Mouse (Mus musculus): ENCODE data around the gene Gm20388.
A peak's percentile ranks its signal among the peaks of the same experiment; 100 is the strongest.

The Gm20388 gene

DNA sequence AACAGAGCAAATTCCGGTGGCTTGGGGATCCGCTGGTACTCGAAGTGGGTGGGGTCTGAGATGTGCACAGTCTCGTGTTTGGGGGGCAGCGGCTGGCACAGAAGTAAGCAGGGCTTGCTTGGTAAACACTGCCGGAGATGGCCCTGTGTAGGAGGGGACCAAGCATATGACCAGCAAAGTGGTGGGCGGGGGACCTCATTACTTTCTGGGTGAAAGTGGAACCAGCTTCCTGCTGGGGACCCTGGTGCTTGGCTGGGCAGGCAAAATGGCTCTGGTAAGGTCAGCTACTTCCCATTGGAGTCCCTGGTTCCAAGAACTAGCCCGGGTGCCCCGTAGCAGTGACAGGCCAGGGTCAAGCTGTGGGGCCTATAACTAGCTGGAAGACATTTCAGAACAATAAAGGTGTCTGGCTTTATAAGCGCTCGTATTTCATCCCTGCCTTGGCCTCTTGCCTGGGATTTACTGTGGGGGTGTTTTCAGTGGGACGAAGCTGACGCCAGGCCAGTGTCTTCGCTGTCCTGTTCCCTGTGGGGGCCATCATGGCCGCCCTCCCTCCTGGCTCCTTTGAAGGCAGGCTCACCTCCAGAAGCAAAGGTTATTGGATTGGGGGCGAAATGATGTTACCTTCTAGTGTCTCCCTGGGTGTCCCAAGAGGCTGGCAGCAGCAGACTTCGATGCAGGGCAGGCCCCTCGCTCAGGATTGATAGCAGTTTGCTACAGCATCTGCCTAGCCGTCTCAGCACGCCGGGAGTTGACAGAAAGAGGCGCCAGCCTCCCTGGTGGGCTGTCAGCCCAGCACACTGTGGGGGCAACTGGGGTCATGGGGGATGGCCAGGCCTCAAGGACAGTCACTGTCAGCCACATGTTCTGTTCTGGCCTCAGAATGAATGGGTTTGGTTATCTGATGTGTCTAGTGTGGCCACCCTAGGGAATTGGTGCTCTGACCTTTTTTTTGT, 466.5 kb downstream of the Gm20388 start:
- peak in 1 of 2 experiments; percentile 24 for DNase-seq

GRCm38 (mm10) chr8:120377803-120378189, 467.2 kb downstream of the Gm20388 start:
- no peak for DNase-seq

DNA sequence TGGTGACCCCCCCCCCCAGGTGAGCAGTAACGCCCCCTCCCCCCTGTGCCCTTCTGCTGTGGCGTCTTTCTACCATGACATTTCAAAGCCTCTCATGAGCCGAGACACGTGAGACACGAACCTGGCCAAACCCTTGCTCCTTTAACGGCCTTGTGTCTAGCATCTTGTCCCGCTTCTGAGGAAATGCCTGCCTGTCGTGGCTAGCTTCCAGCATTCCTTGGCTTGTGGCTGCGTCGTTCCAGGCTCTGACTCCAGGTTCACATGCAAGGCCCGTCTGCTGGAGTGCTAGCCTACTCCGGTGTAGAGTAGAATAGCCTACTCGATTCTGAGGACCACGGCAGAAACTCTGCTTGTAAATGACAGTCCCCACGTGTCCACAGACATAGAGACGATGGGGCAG, 467.7 kb downstream of the Gm20388 start:
- peak; percentile 87 to 88 for DNase-seq

DNA sequence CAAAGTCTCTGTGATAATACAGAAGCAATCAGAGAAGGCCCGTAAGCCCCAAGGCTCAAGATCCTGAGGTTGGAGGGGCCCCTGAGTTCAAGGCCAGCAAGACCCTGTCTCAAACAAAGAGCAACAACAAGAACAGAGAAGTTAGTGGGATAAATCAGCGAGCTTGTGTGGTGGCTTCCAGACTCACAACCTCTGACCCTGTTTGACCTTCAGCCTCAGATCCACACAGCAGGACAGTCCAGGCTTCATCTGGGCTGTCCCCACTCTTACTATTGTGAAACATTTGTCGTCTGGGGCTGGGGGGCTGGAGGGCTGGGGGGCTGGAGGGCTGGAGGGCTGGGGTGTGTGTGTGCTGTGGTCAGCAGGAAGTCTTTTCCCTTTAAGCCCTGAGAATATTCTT, 468.4 kb downstream of the Gm20388 start:
- DNase-seq, result no peak

- DNase-seq, result no peak
Observed at GRCm38 (mm10) chr8:120381865-120382264, 471.2 kb downstream of the Gm20388 start.

- peak; percentile 41 to 53 for DNase-seq
Observed at GRCm38 (mm10) chr8:120382436-120383203, 472.0 kb downstream of the Gm20388 start.

DNA sequence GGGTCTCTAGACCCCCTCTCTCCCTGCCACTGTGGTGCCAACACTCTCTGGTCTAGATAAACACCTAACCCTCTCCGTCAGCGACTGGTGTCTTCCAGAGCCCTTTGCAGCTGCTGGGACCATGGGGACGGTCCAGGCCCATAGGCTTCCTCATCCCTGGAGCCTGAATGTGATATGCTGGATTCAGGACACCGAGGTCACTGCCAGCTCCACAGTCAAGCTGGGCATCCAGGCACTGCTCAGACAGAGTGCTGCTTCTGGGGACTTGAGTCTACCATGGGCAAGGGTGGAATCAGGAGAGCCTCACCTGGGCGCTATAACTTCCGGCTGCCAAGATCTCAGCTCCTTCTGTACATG, 472.5 kb downstream of the Gm20388 start:
- DNase-seq, result no peak

DNA sequence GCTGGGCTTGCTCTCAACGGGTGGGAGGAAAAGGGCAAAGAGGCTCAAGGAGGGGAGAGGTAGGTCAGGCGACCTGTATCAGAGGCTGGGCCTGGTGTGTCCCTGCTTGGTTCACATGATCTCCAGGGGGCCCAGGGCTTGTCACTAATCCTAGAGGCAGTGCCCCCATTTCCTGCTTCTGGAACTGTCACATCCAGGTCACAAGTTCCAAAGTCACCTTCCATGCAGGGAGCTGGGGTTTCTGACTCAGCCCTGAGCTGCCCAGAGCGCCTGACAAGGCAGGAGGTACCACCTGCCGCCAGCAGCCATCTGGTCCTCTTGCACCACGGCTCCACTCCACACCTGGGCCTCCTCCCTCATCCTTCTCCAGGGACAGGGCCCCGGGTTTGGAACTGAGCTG, 473.1 kb downstream of the Gm20388 start:
- no peak for DNase-seq

DNA sequence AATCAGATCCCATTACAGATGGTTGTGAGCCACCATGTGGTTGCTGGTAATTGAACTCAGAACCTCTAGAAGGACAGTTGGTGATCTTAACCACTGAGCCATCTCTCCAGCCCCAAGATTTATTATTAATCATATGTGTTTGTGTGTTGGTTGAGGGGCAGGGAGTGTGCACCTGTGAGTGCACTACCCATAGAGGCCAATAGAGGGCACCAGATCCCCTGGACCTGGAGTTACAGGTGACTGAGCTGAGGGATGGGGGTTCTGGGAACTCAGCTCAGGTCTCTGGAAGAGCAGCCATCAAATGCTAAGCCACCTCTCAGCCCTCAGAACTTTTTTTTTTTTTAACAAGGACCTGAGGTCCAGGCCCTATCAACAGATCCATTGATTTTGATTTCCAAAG, 474.1 kb downstream of the Gm20388 start:
- no peak for DNase-seq

- DNase-seq, result no peak
Observed at GRCm38 (mm10) chr8:120388246-120388645, 477.6 kb downstream of the Gm20388 start.

DNA sequence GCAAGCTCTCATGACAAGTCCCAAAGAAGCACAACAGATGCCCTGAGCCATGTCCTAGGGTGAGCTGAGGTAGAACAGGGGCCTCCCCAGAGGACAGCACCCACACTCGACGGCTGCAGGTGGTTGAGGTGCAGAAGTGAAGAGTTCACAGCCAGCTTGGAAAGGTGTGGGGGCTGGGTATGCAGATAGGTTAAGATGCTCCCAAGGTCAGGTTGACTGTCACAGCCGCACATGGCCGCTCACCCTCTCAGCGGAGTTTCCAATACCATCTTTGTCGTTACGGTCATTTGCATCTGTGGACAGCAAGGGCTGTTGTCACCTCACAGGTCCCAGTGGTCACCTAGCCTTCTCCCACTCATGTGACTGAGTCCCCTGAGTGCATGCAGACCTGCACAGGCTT, 480.0 kb downstream of the Gm20388 start:
- no peak for DNase-seq

- DNase-seq, result no peak
Observed at GRCm38 (mm10) chr8:120391856-120392255, 481.2 kb downstream of the Gm20388 start.

GRCm38 (mm10) chr8:120393085-120393484, 482.4 kb downstream of the Gm20388 start:
- no peak for DNase-seq

- peak in 1 of 2 experiments; percentile 35 for DNase-seq
Observed at GRCm38 (mm10) chr8:120393871-120394275, 483.2 kb downstream of the Gm20388 start.

DNA sequence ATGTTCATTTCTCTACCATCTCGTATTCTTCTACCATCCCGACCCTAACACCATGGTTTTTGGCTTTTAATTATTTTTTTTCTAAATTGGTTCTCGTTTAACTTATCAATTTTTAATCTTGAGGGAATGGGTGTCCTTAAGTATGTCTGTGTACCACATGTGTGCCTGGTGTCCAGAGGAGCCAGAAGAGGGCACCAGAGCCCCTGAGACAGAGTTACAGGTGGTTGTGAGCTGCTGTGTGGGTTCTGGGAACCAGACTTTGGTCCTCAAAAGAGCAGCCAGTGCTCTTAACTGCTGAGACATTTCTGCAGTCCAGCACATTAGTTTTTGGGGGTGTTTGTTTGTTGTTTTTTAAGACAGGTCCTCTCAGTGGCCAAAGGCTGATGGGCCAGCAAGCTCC, 485.3 kb downstream of the Gm20388 start:
- DNase-seq, result no peak

DNA sequence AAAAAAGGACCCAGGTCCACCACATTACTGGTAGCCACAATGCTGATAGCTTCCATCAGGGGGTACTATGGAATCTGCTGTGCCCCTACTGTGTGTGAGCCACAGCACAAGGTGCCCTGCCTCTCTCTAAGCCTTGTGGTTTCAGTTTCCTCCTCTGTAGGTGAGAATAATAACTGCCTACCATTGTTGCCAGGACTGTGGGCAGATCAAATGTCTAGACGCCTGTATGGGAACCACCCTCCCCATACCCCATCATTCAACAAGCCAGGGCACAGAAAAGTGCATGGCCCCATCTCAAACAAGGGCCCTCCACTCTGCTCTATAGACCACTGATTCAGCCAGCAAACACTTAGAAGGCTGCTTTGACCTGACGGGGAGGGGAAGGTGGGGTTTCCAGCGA, 486.1 kb downstream of the Gm20388 start:
- no peak for DNase-seq

- DNase-seq, result no peak
Observed at GRCm38 (mm10) chr8:120397444-120398411, 487.1 kb downstream of the Gm20388 start.

DNA sequence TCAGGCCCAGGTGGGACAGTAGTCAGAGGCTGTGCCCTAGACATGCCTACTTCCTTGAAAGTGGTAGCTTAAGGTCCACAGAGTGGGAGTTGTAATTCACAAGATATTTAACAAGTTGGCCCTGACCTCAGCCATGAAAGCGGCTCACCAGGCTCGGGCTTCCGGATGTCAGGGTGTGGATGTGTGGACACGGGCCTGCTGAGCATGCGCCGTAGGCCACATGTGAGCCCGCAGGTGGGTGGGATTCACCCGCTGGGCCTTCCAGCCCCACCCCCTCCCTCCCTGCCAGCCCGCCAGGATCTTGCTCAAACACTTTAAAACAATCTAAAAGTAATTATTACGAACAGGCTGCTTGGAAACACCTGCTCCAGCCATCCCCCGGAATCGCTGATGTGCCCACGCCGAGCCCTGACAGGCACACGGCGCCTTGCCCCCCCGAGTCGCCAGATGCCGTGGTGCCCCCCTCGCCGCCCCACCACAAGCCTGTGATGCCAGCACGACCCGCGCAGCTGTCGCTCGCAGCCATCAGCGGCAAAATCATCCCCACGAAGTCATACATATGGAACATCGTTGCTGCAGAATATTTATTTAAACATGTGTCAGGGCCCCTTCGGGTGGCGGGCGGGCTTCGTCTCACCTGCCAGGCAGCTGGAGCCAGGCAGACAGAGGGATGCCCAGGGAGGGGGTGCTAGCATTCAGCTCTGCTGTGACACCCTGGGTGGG, 488.7 kb downstream of the Gm20388 start:
- no peak for DNase-seq

DNA sequence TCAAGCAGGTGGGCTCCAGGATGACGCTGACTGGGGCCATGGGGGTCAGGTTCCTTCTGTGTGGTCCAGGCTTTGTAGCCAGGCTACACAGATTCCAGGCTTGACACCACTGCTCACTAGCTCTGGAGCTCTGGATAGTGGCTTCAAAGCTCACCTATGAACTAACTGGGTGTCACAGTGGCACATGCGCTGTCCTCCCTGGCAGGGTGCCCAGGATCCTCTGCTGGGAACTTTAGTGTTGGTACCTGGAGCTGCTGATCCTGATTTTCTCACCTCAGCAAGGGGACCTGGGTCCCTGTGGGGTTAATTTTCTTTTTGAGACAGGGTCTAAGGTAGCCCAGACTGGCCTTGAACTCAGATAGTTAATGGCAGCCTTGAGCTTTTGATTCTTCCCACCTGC, 490.6 kb downstream of the Gm20388 start:
- DNase-seq, result no peak

DNA sequence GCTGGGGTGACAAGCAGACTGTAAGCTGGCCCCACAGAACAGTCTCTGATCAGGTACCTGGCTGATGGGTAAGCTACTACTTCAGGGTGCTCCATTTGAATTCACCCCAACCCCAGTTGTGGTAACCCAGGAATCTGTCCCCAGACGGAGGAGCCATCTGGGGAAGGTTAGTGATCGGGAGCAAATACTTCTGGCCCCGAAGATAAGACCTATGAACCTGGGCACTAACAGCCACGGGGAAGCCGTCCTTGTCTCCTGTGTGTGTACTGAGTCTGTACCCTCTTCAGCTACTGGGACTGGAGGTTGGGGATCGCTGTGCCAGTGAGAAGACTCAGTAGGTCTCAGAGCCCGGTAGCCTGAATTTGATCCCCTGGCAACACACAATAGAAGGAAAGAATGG, 491.1 kb downstream of the Gm20388 start:
- no peak for DNase-seq

DNA sequence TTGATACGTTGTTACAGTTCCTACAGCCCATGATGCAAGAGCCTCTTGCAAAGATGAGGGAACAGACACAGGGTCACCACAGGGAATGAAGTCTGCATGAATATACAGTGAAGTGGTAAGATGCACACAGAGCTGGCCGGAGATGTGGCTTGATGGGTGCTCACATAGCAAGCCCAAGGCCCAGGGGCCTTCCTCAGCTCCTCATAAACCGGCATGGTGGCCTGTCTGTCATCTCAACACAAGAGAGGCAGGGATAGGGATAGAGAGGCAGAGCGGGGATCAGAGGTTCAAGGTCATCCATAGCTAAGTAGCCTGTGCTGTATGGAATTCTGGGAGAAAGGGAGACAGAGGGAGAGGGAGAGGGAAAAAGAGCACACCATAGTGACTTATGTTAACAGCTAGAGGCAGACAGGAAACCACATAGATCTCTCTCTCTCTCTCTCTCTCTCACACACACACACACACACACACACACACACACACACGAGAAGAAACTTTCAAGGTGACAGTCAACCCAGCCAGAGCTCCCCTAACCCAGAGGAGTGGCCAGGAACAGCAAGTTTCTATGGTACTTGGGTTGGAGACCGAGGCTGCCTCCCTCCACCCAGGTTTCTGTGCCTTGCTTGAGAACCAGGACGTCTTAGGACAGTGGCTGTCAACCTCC, 493.1 kb downstream of the Gm20388 start:
- no peak for DNase-seq

All from kidney, adult 8-10 months (tissue).